Mouse (Mus musculus): ENCODE results near the gene Cela3a. TPM values are rescaled to one million over a fixed set of nuclear protein-coding genes. Genes with fewer than 3 reads are reported as not detected.

Gene Cela3a
- polyA plus RNA-seq, 1 experiment: not detected

- TF ChIP-seq GATA1 (IDR thresholded peaks at IDR 0.05; ENCODE audit: low read length): no peak
Observed at GRCm38 (mm10) chr4:137365356-137366062, 44.1 kb downstream of the Cela3a start.

- no peak for TF ChIP-seq GATA1 (IDR thresholded peaks at IDR 0.05; ENCODE audit: low read length)
Observed at GRCm38 (mm10) chr4:137364826-137365225, 44.8 kb downstream of the Cela3a start.

GRCm38 (mm10) chr4:137360996-137361395 lies 48.6 kb downstream of the Cela3a start:
- TF ChIP-seq GATA1 (IDR thresholded peaks at IDR 0.05; ENCODE audit: low read length): no peak

GRCm38 (mm10) chr4:137358291-137359002 lies 51.1 kb downstream of the Cela3a start:
- TF ChIP-seq GATA1 (IDR thresholded peaks at IDR 0.05; ENCODE audit: low read length): no peak

GRCm38 (mm10) chr4:137357517-137358254 lies 51.9 kb downstream of the Cela3a start, which contains the start of gene Cdc42:
TSS of gene Cdc42 (minus strand) at chr4:137357720.
- TF ChIP-seq GATA1 (IDR thresholded peaks at IDR 0.05; ENCODE audit: low read length): no peak

GRCm38 (mm10) chr4:137356674-137357510 lies 52.7 kb downstream of the Cela3a start:
- TF ChIP-seq GATA1 (IDR thresholded peaks at IDR 0.05; ENCODE audit: low read length): no peak

Other genes starting within 250 kb of the Cela3a start
- gene Wnt4, start 132.3 kb downstream of the Cela3a start, polyA plus RNA-seq (2012): not detected in 2 replicates
- 12.2 and 17.0 TPM in 2 replicates for gene Cdc42, start 52.1 kb downstream of the Cela3a start, polyA plus RNA-seq (2012)
- gene Cela3b, start 20.7 kb upstream of the Cela3a start, polyA plus RNA-seq (2012): not detected in 2 replicates
- gene 1700013G24Rik, start 43.5 kb upstream of the Cela3a start, polyA plus RNA-seq (2012): not detected in 2 replicates
- not detected in 2 replicates for gene Hspg2, start 59.0 kb upstream of the Cela3a start, polyA plus RNA-seq (2012)
- gene Ldlrad2, start 164.8 kb upstream of the Cela3a start, polyA plus RNA-seq (2012): not detected in 2 replicates
- 23.6 and 46.2 TPM in 2 replicates for gene Usp48, start 184.0 kb upstream of the Cela3a start, polyA plus RNA-seq (2012)

Data from G1E-ER4 (cell line).